Mouse (Mus musculus) liver, postnatal 0 days (tissue): ENCODE results near the gene Disp1.

ENCODE experiments used
- CTCF ChIP-seq: sonication (generic); IDR thresholded peaks from 2 replicates; pipeline ENCODE4 v1.5.1; 2016; ENCODE audit warnings: antibody characterized with exemption, low read depth
- EP300 ChIP-seq: IDR thresholded peaks from 2 replicates; pipeline ENCODE4 v1.6.1; 2016; ENCODE audit warnings: antibody characterized with exemption, low read depth, mild to moderate bottlenecking

- no peak for TF ChIP-seq EP300
- no peak for TF ChIP-seq CTCF
These were observed 68.0 kb downstream of the Disp1 start for GRCm38 (mm10) chr1:183153354-183153753.
